Mouse (Mus musculus): Measurements from ENCODE around the gene Evx2.

Gene Evx2

GRCm38 (mm10) chr2:74667191-74667841 lies 8.0 kb upstream of the Evx2 start:
- DNase-seq (ENCODE audit: low spot score), result no peak

GRCm38 (mm10) chr2:74666411-74666810 lies 7.1 kb upstream of the Evx2 start:
- DNase-seq (ENCODE audit: low spot score), result no peak

- peak; percentile 55 for DNase-seq (ENCODE audit: low spot score)
Observed at GRCm38 (mm10) chr2:74663291-74663925, 4.1 kb upstream of the Evx2 start.

- peak; percentile 34 for DNase-seq (ENCODE audit: low spot score)
Observed at GRCm38 (mm10) chr2:74661685-74662084, 2.3 kb upstream of the Evx2 start.

- no peak for DNase-seq (ENCODE audit: low spot score)
Observed at GRCm38 (mm10) chr2:74660421-74661375, 1.3 kb upstream of the Evx2 start.

GRCm38 (mm10) chr2:74658667-74659371 lies 538 bp downstream of the Evx2 start:
- no peak for DNase-seq (ENCODE audit: low spot score)

- DNase-seq (ENCODE audit: low spot score), result no peak
Observed at GRCm38 (mm10) chr2:74658024-74658666, 1.2 kb downstream of the Evx2 start.

GRCm38 (mm10) chr2:74657251-74658023 lies 1.9 kb downstream of the Evx2 start:
- no peak for DNase-seq (ENCODE audit: low spot score)

- no peak for DNase-seq (ENCODE audit: low spot score)
Observed at GRCm38 (mm10) chr2:74656632-74657021, 2.7 kb downstream of the Evx2 start.

- no peak for DNase-seq (ENCODE audit: low spot score)
Observed at GRCm38 (mm10) chr2:74655821-74656631, 3.3 kb downstream of the Evx2 start.

- peak; percentile 46 for DNase-seq (ENCODE audit: low spot score)
Observed at GRCm38 (mm10) chr2:74655420-74655781, 4.0 kb downstream of the Evx2 start.

- no peak for DNase-seq (ENCODE audit: low spot score)
Observed at GRCm38 (mm10) chr2:74654743-74655419, 4.5 kb downstream of the Evx2 start.

GRCm38 (mm10) chr2:74653781-74654535 lies 5.4 kb downstream of the Evx2 start:
- no peak for DNase-seq (ENCODE audit: low spot score)

GRCm38 (mm10) chr2:74652996-74653340 lies 6.4 kb downstream of the Evx2 start:
- DNase-seq (ENCODE audit: low spot score), result no peak

- no peak for DNase-seq (ENCODE audit: low spot score)
Observed at GRCm38 (mm10) chr2:74647082-74647864, 12.1 kb downstream of the Evx2 start.

- DNase-seq (ENCODE audit: low spot score), result no peak
Observed at GRCm38 (mm10) chr2:74645631-74646030, 13.7 kb downstream of the Evx2 start.

- no peak for DNase-seq (ENCODE audit: low spot score)
Observed at GRCm38 (mm10) chr2:74642431-74642830, 16.9 kb downstream of the Evx2 start.

- no peak for DNase-seq (ENCODE audit: low spot score)
Observed at GRCm38 (mm10) chr2:74635412-74635811, 23.9 kb downstream of the Evx2 start.
